ENCODE assay signal across 15 mouse cellular contexts in genomic region chr5:88862794-88863193, GRCm38 (mm10). TPM values are rescaled to one million over a fixed set of nuclear protein-coding genes. Genes with fewer than 3 reads are reported as not detected.
"Had no signal": no experiment of that assay in that cellular context is flagged by ENCODE, and none has a peak within 500 bp of the region (broad histone marks: within the 10 kb centered on the region; RNA-seq: fewer than 3 reads in every experiment).

No protein-coding gene starts in this region.

- ATAC-seq: liver, embryonic 12.5 days had no signal

- H3K27me3 ChIP-seq: limb, embryonic 13.5 days; liver, embryonic 12.5 days; liver, embryonic 15.5 days; neural tube, embryonic 12.5 days; neural tube, embryonic 15.5 days had no signal

- H3K9me3 ChIP-seq: limb, embryonic 10.5 days; limb, embryonic 13.5 days; liver, embryonic 12.5 days; liver, embryonic 15.5 days; neural tube, embryonic 12.5 days; neural tube, embryonic 15.5 days had no signal

- H3K36me3 ChIP-seq: limb, embryonic 10.5 days; limb, embryonic 13.5 days; liver, embryonic 12.5 days; liver, embryonic 15.5 days; neural tube, embryonic 12.5 days; neural tube, embryonic 15.5 days had no signal

- H3K27ac ChIP-seq: kidney, postnatal 0 days; layer of hippocampus, adult 2 months; limb, embryonic 10.5 days; limb, embryonic 13.5 days; liver, embryonic 12.5 days; liver, embryonic 15.5 days; macrophage; neural tube, embryonic 12.5 days; neural tube, embryonic 15.5 days; stomach, postnatal 0 days had no signal

- DNase-seq: layer of hippocampus, adult 9-11 months; right cerebral cortex, adult 18-20 months; right cerebral cortex, postnatal 14 days; right cerebral cortex, postnatal 4 days had no signal

- H3K4me1 ChIP-seq: limb, embryonic 10.5 days; limb, embryonic 13.5 days; liver, embryonic 12.5 days; liver, embryonic 15.5 days; neural tube, embryonic 12.5 days; neural tube, embryonic 15.5 days had no signal

- H3K4me3 ChIP-seq: layer of hippocampus, adult 2 months; limb, embryonic 10.5 days; limb, embryonic 13.5 days; liver, embryonic 12.5 days; liver, embryonic 15.5 days; neural tube, embryonic 12.5 days; neural tube, embryonic 15.5 days had no signal

- H3K9ac ChIP-seq: limb, embryonic 13.5 days; liver, embryonic 12.5 days; liver, embryonic 15.5 days; neural tube, embryonic 12.5 days; neural tube, embryonic 15.5 days had no signal

- H3K4me2 ChIP-seq: limb, embryonic 13.5 days; liver, embryonic 12.5 days; liver, embryonic 15.5 days; neural tube, embryonic 12.5 days; neural tube, embryonic 15.5 days had no signal

RNA-seq across cellular contexts. Expression of gene Slc4a4, which starts 23.8 kb away (rescaled TPM):
- total RNA-seq: megakaryocyte, adult 5-6 weeks had no signal
- polyA plus RNA-seq: macrophage had no signal
